Mouse (Mus musculus) hindbrain, embryonic 14.5 days (tissue): Measurements from ENCODE around the gene Vsig10. TPM values are rescaled to one million over a fixed set of nuclear protein-coding genes. Genes with fewer than 3 reads are reported as not detected.

Source experiments
- ATAC-seq: fragments of 200-750 bp; cut with Nextera tagmentation; 2 replicates; pipeline ENCODE4 v1.8.0; 2017; ENCODE audit warnings: moderate number of reproducible peaks, mild to moderate bottlenecking, moderate TSS enrichment, moderate library complexity; ENCODE audit not compliant: low FRiP score
- DNase-seq: peaks from one replicate; pipeline ENCODE4 v3.0.0-alpha.2; 2015; ENCODE audit warnings: low spot score
- H3K27ac ChIP-seq: fragments of 300-500 bp; sonication (generic); 2 replicates; pipeline ENCODE4 v1.5.1; 2014; ENCODE audit warnings: mild to moderate bottlenecking, moderate library complexity
- H3K27me3 ChIP-seq: fragments of 300-500 bp; sonication (generic); 2 replicates; pipeline ENCODE4 v1.6.1; 2014; ENCODE audit warnings: mild to moderate bottlenecking, low read length, mixed read lengths; ENCODE audit not compliant: control insufficient read depth, insufficient read depth
- H3K36me3 ChIP-seq: fragments of 300-500 bp; sonication (generic); replicated peaks from 2 replicates; pipeline ENCODE4 v1.6.1; 2014; ENCODE audit not compliant: control insufficient read depth, insufficient read depth
- H3K4me1 ChIP-seq: fragments of 300-500 bp; sonication (generic); replicated peaks from 2 replicates; pipeline ENCODE4 v1.6.1; 2014; ENCODE audit warnings: antibody characterized with exemption, low read length, mixed read lengths; ENCODE audit not compliant: control insufficient read depth, insufficient read depth
- H3K4me2 ChIP-seq: fragments of 300-500 bp; sonication (generic); replicated peaks from 2 replicates; pipeline ENCODE4 v1.6.1; 2014; ENCODE audit warnings: mild to moderate bottlenecking, moderate library complexity
- H3K4me3 ChIP-seq: fragments of 300-500 bp; sonication (generic); replicated peaks from 2 replicates; pipeline ENCODE4 v1.5.1; 2014; ENCODE audit warnings: mild to moderate bottlenecking, low read length
- H3K9ac ChIP-seq: fragments of 300-500 bp; sonication (generic); 2 replicates; pipeline ENCODE4 v1.6.1; 2014
- H3K9me3 ChIP-seq: fragments of 300-500 bp; sonication (generic); 2 replicates; pipeline ENCODE4 v1.6.1; 2016; ENCODE audit warnings: low read length; ENCODE audit not compliant: control insufficient read depth
- WGBS: fragments of 180-500 bp; shearing (Covaris S2); extraction: QIAGEN DNeasy Blood & Tissue Kit; methylation state at CpG from one replicate; pipeline ENCODE4 v1.1.7; 2014; 5-methylcytosine and 5-hydroxymethylcytosine counted together
- polyA plus RNA-seq: library from polyadenylated mRNA; unstranded; fragments of >200 nt; fragmentation: Nextera tagmentation; extraction: Ambion mirVana; gene quantifications from 2 replicates; pipeline ENCODE4 v1.2.1, GENCODE M21; 2014

Vsig10 gene
- polyA plus RNA-seq, 1 experiment from 2014 or later, result 0.75 TPM

DNA sequence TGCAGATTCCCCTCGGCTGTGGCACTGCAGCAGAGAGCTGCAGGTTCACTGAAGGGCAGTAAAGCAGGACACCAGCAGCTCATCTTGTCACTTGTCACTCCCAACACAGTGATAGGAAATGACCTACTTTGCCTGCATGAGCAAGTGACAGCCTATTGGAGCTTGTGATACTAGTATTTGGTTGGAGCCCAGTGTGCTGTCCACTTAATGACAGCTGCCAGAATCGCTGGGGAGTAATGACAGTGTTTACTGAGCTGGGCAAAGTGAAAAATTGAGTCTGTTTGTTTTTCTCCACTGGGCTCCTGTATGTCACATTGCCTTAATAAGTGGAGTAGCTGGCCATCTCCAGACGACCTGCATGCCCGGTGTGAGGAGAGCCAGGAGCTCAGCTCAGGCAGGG, 61.3 kb downstream of the Vsig10 start:
- H3K4me1 ChIP-seq, result no peaks in the 10 kb centered on the region
- 84% methylated on average over 4 of the region's 4 CpGs for WGBS
- ATAC-seq (no peak), DNase-seq (no peak)
- no peak overlapping the region for H3K27ac ChIP-seq
- H3K27me3 ChIP-seq, result no peaks in the 10 kb centered on the region
- H3K4me3 ChIP-seq, result no peak overlapping the region
- no peak overlapping the region for H3K4me2 ChIP-seq
- no peak overlapping the region for H3K9ac ChIP-seq
- H3K9me3 ChIP-seq, result no peaks in the 10 kb centered on the region
- H3K36me3 ChIP-seq, result peaks cover 95% of the 10 kb centered on the region

DNA sequence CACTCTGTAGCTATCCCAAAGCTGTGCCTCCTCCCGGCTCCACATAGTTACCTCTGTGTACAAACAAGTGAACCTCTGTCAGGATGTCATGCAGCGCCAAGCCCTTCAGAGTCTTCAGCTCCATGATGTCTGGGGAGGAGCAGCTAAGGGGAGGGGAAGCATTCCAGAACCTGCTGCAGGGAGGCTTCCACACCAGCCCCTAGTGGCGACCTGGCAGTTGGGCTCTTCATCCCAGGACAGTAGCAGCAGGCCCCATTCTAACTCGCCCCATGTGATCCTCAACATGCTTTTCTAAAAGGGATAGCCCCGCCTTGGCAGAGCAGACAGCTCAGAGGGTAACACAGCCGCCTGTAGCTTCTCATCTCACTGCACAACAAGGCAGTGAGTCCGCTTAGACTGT, 62.9 kb downstream of the Vsig10 start:
- H3K36me3 ChIP-seq, result peaks cover 88% of the 10 kb centered on the region
- no peak overlapping the region for H3K9ac ChIP-seq
- no peaks in the 10 kb centered on the region for H3K4me1 ChIP-seq
- H3K4me3 ChIP-seq, result no peak overlapping the region
- no peak overlapping the region for H3K4me2 ChIP-seq
- ATAC-seq (no peak), DNase-seq (no peak)
- 78% methylated on average over 7 of the region's 7 CpGs for WGBS
- H3K27ac ChIP-seq, result no peak overlapping the region
- no peaks in the 10 kb centered on the region for H3K9me3 ChIP-seq
- H3K27me3 ChIP-seq, result no peaks in the 10 kb centered on the region

DNA sequence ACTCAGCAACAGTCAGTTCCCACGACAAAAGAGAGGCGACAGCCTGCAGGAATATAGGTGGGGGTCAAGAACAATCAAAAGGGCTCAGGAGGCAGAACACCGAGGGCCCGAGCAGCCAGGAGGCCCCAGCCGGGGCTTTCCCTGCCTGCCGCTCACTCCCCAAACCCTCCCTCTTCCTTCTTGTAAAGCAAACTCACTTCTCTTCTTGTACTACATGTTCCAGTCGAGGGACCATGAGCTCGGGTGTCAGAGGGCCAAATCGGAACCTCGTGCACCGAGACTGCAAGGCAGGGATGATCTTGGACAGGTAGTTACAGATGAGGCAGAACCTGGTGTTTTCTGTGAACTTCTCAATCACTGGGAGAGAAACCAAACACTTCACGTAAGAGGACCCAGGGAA, 64.3 kb downstream of the Vsig10 start:
- Histone ChIP-seq H3K27me3 (no peaks in the 10 kb centered on the region), H3K9me3 (no peaks in the 10 kb centered on the region), H3K4me1 (peaks cover 3% of the 10 kb centered on the region), H3K27ac (no peak overlapping the region), H3K36me3 (peaks cover 76% of the 10 kb centered on the region), H3K4me2 (no peak overlapping the region), H3K4me3 (no peak overlapping the region), H3K9ac (no peak overlapping the region)
- no peak for DNase-seq
- ATAC-seq, result no peak
- WGBS, result 74% methylated on average over 12 of the region's 12 CpGs

DNA sequence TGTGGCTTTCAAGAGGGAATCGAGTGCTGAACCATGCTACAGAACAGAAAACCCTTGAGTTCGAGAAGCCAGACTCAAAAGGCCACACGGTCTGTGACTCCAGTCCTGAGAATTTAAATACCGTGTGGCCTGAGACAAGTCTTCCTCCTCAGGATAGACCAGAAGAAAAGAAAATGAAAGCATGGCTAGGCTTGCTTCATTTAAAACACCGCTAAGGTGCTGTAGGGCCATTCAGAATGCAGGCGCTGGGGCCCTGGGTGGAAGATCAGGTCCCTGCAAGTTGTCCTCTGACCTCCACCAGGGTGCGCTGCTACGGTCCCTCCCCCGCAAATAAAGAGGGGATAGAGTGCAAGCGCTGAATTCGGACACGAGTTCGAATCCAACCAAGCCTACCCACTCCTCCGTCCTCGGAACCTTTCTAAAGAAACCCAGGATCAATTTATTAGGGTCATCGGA, 69.4 kb downstream of the Vsig10 start:
- Histone ChIP-seq H3K27ac (0 out of 2 replicates have a peak overlapping the region, but pooled peaks have one; percentile 48), H3K9me3 (no peaks in the 10 kb centered on the region), H3K9ac (peak overlapping the region; percentile 88), H3K4me3 (peak overlapping the region; percentile 69), H3K4me1 (peaks cover 10% of the 10 kb centered on the region), H3K4me2 (peak overlapping the region; percentile 83), H3K36me3 (peaks cover 27% of the 10 kb centered on the region), H3K27me3 (no peaks in the 10 kb centered on the region)
- ATAC-seq, result no peak
- peak; percentile 42 for DNase-seq
- WGBS, result 11% methylated on average over 16 of the region's 16 CpGs

GRCm38 (mm10) chr5:117388877-117389276, 70.0 kb downstream of the Vsig10 start, which contains the start of gene Rfc5:
Rfc5 (minus strand) TSS chr5:117389047.
- peak within 1 kb of the TSS; percentile 69 for H3K4me3 ChIP-seq
- WGBS, result under 1% methylated on average over 32 of the region's 44 CpGs
- peak within 1 kb of the TSS; percentile 83 for H3K4me2 ChIP-seq
- no peaks in the 10 kb centered on the region for H3K9me3 ChIP-seq
- H3K4me1 ChIP-seq, result peaks cover 10% of the 10 kb centered on the region
- ATAC-seq (peak; percentile 95), DNase-seq (peak; percentile 96)
- H3K27me3 ChIP-seq, result no peaks in the 10 kb centered on the region
- peaks cover 22% of the 10 kb centered on the region for H3K36me3 ChIP-seq
- H3K27ac ChIP-seq, result peak within 1 kb of the TSS; percentile 65; the same call in 1 of the 2 replicates
- peak within 1 kb of the TSS; percentile 88 for H3K9ac ChIP-seq

DNA sequence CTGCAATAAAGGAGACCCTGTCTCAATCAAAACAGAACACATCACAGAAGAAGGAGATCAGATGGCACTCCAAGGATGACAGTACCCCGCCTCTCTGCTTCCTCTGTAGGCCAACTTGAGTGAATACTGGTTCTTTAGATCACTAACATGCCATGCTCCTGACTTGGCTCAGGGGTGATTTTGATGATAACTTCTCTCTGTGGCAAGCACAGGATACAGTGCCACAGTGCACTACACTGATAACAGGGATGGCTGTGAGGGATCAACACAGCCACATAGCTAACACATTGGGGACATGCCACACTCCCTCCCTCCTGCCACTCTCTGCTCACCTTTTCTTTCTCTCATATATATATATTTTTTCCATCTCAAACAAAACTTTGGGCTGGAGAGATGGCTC, 72.0 kb downstream of the Vsig10 start:
- no peaks in the 10 kb centered on the region for H3K9me3 ChIP-seq
- DNase-seq (no peak), ATAC-seq (no peak)
- no peak overlapping the region for H3K27ac ChIP-seq
- no peaks in the 10 kb centered on the region for H3K27me3 ChIP-seq
- WGBS, result 87% methylated on average over 1 of the region's 1 CpGs
- H3K9ac ChIP-seq, result no peak overlapping the region
- peaks cover 3% of the 10 kb centered on the region; the same call in 1 of the 2 replicates for H3K36me3 ChIP-seq
- H3K4me3 ChIP-seq, result no peak overlapping the region
- H3K4me1 ChIP-seq, result peaks cover 10% of the 10 kb centered on the region
- no peak overlapping the region for H3K4me2 ChIP-seq

GRCm38 (mm10) chr5:117395834-117396233, 77.0 kb downstream of the Vsig10 start:
- DNase-seq, result no peak
- Histone ChIP-seq H3K4me3 (no peak overlapping the region), H3K4me1 (no peaks in the 10 kb centered on the region), H3K9me3 (no peaks in the 10 kb centered on the region), H3K36me3 (no peaks in the 10 kb centered on the region), H3K27me3 (no peaks in the 10 kb centered on the region), H3K4me2 (no peak overlapping the region), H3K27ac (no peak overlapping the region), H3K9ac (no peak overlapping the region)
- WGBS, result 86% methylated on average over 5 of the region's 5 CpGs
- ATAC-seq, result no peak

DNA sequence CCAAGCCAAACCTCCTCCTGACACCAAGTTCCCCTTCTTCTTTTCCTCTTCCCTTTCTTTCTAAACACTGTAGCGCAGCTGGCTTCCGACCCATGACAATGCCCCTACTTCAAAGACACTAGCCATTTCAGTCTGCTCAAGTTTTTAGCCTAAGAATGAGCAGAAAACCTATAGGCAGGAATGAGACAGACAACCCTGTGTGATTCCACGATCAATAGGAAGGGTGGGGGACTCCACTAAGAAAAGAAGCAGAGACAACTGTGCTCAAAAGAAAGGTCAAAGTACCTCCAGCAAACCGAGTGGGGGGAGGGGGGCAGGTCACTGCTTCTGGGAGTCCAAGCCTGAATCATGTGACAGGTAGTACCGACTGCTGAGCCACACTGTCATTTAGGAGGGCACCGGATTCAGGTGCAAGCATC, 77.7 kb downstream of the Vsig10 start:
- Histone ChIP-seq H3K4me1 (no peaks in the 10 kb centered on the region), H3K4me3 (no peak overlapping the region), H3K9ac (no peak overlapping the region), H3K9me3 (no peaks in the 10 kb centered on the region), H3K27me3 (no peaks in the 10 kb centered on the region), H3K27ac (no peak overlapping the region), H3K4me2 (no peak overlapping the region), H3K36me3 (no peaks in the 10 kb centered on the region)
- DNase-seq (no peak), ATAC-seq (no peak)
- 47% methylated on average over 6 of the region's 6 CpGs for WGBS

GRCm38 (mm10) chr5:117397371-117397770, 78.5 kb downstream of the Vsig10 start:
- no peak overlapping the region for H3K27ac ChIP-seq
- H3K4me3 ChIP-seq, result no peak overlapping the region
- no peaks in the 10 kb centered on the region for H3K9me3 ChIP-seq
- H3K9ac ChIP-seq, result no peak overlapping the region
- no peaks in the 10 kb centered on the region for H3K4me1 ChIP-seq
- ATAC-seq (no peak), DNase-seq (no peak)
- H3K36me3 ChIP-seq, result no peaks in the 10 kb centered on the region
- no peaks in the 10 kb centered on the region for H3K27me3 ChIP-seq
- 82% methylated on average over 6 of the region's 6 CpGs for WGBS
- no peak overlapping the region for H3K4me2 ChIP-seq

- Histone ChIP-seq H3K4me2 (no peak overlapping the region), H3K36me3 (no peaks in the 10 kb centered on the region), H3K9ac (no peak overlapping the region), H3K4me3 (no peak overlapping the region), H3K4me1 (no peaks in the 10 kb centered on the region), H3K27me3 (no peaks in the 10 kb centered on the region), H3K27ac (no peak overlapping the region), H3K9me3 (no peaks in the 10 kb centered on the region)
- DNase-seq, result peak; percentile 24
- WGBS, result 30% methylated on average over 4 of the region's 5 CpGs
- no peak for ATAC-seq
These were observed 79.2 kb downstream of the Vsig10 start for GRCm38 (mm10) chr5:117398007-117398550.
